Mouse (Mus musculus) stomach, postnatal 0 days (tissue): ENCODE measurements at regions not wholly inside any gene's neighbourhood (a gene's known extent, or its start where the extent isn't known, plus 50 kb on each side); places are given as distances from the start of the nearest gene placed in this dataset.

ENCODE experiments used
- ATAC-seq: fragments of 200-750 bp; cut with Nextera tagmentation; 2 replicates; pipeline ENCODE4 v1.8.0; 2017; ENCODE audit not compliant: low FRiP score, low TSS enrichment
- DNase-seq: peaks from one replicate; pipeline ENCODE4 v3.0.0-alpha.2; 2016; ENCODE audit warnings: low spot score
- H3K27ac ChIP-seq: fragments of 300-500 bp; sonication (generic); replicated peaks from 2 replicates; pipeline ENCODE4 v1.5.1; 2014; ENCODE audit warnings: mild to moderate bottlenecking, control low read depth
- H3K27me3 ChIP-seq: fragments of 300-500 bp; sonication (generic); 2 replicates; pipeline ENCODE4 v1.6.1; 2014; ENCODE audit warnings: low read length; ENCODE audit not compliant: control insufficient read depth, insufficient read depth
- H3K36me3 ChIP-seq: fragments of 300-500 bp; sonication (generic); 2 replicates; pipeline ENCODE4 v1.6.1; 2014; ENCODE audit warnings: low read length, mixed read lengths; ENCODE audit not compliant: control insufficient read depth, insufficient read depth
- H3K4me1 ChIP-seq: fragments of 300-500 bp; sonication (generic); replicated peaks from 2 replicates; pipeline ENCODE4 v1.6.1; 2014; ENCODE audit warnings: antibody characterized with exemption; ENCODE audit not compliant: control insufficient read depth, insufficient read depth
- H3K4me2 ChIP-seq: fragments of 300-500 bp; sonication (generic); replicated peaks from 2 replicates; pipeline ENCODE4 v1.6.1; 2014; ENCODE audit warnings: low read depth, mild to moderate bottlenecking, control low read depth, moderate library complexity
- H3K4me3 ChIP-seq: fragments of 300-500 bp; sonication (generic); 2 replicates; pipeline ENCODE4 v1.5.1; 2014; ENCODE audit warnings: low read depth, low read length, control low read depth
- H3K9ac ChIP-seq: fragments of 300-500 bp; sonication (generic); 2 replicates; pipeline ENCODE4 v1.6.1; 2014; ENCODE audit warnings: mild to moderate bottlenecking, low read length, control low read depth, mixed read lengths
- H3K9me3 ChIP-seq: fragments of 300-500 bp; sonication (generic); 2 replicates; pipeline ENCODE4 v1.6.1; 2016; ENCODE audit warnings: low read length; ENCODE audit not compliant: control insufficient read depth
- CTCF ChIP-seq: IDR thresholded peaks from 2 replicates; pipeline ENCODE4 v1.5.1; 2016; ENCODE audit warnings: antibody characterized with exemption, low read depth, mild to moderate bottlenecking, moderate library complexity
- EP300 ChIP-seq: optimal IDR thresholded peaks from 2 replicates; pipeline ENCODE3; 2016; ENCODE audit warnings: antibody characterized with exemption
- WGBS: fragments of 180-500 bp; shearing (Covaris S2); extraction: QIAGEN DNeasy Blood & Tissue Kit; methylation state at CpG from one replicate; pipeline ENCODE4 v1.1.7; 2014; 5-methylcytosine and 5-hydroxymethylcytosine counted together

DNA sequence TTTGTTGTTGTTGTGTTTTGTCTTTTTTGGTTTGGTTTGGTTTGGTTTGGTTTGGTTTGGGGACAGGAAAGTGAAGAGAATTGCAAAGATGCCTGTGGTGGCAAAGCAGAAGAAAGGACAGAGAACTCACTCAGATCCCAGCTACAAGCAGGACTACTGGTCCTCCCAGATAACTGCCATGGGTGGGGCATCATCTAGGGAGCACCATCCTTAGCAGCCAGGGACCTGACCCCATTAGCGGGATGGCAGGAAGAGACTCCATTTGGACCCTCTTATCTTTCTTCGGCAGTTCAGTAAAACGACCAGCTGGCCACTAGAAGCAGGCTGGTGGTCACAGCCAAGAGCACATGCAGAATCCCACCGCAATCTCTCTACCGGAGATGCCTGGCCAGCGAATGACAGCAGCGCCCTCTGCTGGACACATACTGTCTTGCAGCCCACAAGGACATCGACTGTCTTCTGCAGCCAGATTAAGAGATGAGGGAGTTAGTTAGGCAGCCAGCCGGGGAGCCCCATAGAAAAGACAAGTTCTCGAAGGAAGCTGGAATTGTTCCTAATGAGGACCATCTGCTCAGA lies 119.8 kb downstream of the Gm9195 start:
- no peaks in the 10 kb centered on the region for H3K4me1 ChIP-seq
- H3K36me3 ChIP-seq: no peaks in the 10 kb centered on the region
- peak; percentile 62 for DNase-seq
- no peaks in the 10 kb centered on the region for H3K9me3 ChIP-seq
- no peaks in the 10 kb centered on the region for H3K27me3 ChIP-seq
- no peak overlapping the region for H3K4me2 ChIP-seq
- ATAC-seq: no peak
- no peak overlapping the region for H3K27ac ChIP-seq
- TF ChIP-seq EP300 (no peak), CTCF (peak; percentile 92)
- no peak overlapping the region for H3K9ac ChIP-seq
- WGBS: 12% methylated on average over 10 of the region's 10 CpGs
- H3K4me3 ChIP-seq: no peak overlapping the region

DNA sequence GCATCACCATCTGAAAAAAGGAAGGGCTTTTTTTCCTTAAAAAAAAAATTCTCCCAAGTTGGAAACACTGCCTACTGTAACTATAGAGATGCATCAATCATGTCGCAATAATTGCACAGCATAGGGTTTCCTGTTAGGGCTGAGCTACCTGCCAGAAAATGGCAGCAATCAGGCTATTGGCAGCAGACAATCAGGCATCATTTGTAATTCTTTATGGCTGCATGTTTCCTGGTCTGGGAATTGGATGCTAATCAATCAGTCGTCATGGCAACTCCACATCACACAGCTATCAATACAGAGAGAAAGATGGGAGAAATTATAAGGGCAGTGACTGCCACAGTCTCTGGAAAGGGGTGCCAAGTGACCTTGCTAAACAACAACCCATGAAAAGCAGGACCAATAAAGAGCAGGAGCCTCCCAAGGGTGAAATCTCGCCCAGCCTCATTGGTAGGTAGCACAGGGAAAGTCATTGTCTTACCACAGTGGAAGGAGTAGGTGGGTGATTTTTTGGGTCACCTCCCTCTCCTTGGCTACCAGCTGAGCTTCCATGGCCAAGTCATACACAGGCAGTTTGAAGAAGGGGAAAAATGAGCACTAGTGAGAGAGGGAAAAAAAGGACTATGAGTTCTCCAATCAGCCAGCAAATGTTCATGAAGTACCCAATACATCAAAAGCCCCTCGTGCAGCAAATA lies 130.7 kb downstream of the Gm9195 start:
- H3K4me2 ChIP-seq: no peak overlapping the region
- no peaks in the 10 kb centered on the region for H3K36me3 ChIP-seq
- WGBS: 88% methylated on average over 4 of the region's 4 CpGs
- TF ChIP-seq EP300 (no peak), CTCF (no peak)
- H3K27me3 ChIP-seq: no peaks in the 10 kb centered on the region
- H3K9ac ChIP-seq: no peak overlapping the region
- DNase-seq: no peak
- H3K9me3 ChIP-seq: no peaks in the 10 kb centered on the region
- H3K4me3 ChIP-seq: no peak overlapping the region
- ATAC-seq: no peak
- no peak overlapping the region for H3K27ac ChIP-seq
- no peaks in the 10 kb centered on the region for H3K4me1 ChIP-seq

DNA sequence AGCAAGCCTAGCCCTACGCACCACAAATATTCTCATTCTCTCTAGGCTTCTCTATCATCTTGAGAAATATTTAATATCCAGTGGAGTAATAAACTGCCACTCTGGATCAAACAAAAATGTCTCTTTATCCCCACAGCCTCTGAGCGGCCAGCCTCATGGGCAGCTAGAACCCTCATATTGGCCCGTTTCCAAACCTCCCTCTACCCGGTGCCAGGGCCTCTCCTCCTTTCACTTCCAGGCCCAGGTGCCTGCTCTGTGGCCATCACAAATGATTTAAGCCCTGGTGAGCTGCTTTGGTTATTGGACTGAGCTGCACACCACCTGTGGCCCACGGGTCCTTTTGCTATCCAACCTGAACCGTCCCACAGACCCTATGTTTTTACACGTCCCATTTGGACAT lies 131.5 kb downstream of the Gm9195 start:
- Histone ChIP-seq H3K27ac (no peak overlapping the region), H3K9me3 (no peaks in the 10 kb centered on the region), H3K9ac (no peak overlapping the region), H3K4me1 (no peaks in the 10 kb centered on the region), H3K36me3 (no peaks in the 10 kb centered on the region), H3K27me3 (no peaks in the 10 kb centered on the region), H3K4me3 (no peak overlapping the region), H3K4me2 (no peak overlapping the region)
- TF ChIP-seq EP300 (no peak), CTCF (no peak)
- ATAC-seq: no peak
- DNase-seq: no peak
- 80% methylated on average over 7 of the region's 7 CpGs for WGBS

DNA sequence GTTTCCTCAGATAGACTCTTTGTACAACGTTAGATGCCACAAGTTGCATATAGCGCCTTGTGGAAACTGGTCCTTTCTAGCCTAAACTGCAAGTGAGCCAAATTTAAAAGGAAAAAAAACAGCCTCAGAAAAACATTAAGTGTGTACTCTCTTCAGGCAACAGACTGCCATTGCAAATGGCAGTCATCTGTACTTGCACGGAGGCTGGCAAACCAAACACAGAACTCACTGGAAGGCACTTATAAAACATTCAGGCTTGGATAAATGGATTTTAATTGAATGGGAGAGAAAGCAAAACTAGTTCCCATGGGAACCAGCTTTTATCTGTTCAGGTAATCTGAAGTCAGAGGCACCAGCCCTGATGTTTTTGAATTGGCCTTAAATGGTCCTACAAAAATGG lies 133.7 kb downstream of the Gm9195 start:
- TF ChIP-seq CTCF (no peak), EP300 (no peak)
- Histone ChIP-seq H3K9me3 (no peaks in the 10 kb centered on the region), H3K4me1 (no peaks in the 10 kb centered on the region), H3K4me3 (no peak overlapping the region), H3K9ac (no peak overlapping the region), H3K27ac (no peak overlapping the region), H3K36me3 (no peaks in the 10 kb centered on the region), H3K27me3 (no peaks in the 10 kb centered on the region), H3K4me2 (no peak overlapping the region)
- ATAC-seq (no peak), DNase-seq (no peak)
- 81% methylated on average over 3 of the region's 3 CpGs for WGBS

DNA sequence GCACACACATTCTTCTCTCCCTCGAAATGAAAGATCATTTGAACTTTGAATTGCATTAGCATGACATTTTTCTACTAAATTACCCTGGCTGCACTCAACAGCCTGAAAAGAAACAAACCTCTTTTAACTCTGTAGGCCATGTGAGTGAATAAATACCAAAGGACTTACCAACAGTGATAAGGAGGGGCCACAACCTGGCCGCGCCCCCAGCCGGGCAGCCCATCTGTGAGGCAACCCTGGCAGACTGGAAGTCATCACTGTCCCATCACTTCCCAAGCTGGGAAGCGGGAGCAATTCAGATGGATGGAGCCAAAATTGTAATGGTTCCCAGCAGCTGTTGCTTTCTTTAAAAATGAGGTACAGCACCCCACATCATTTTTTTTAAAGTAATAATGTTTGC lies 149.5 kb downstream of the Gm9195 start:
- Histone ChIP-seq H3K4me1 (no peaks in the 10 kb centered on the region), H3K9ac (no peak overlapping the region), H3K4me3 (no peak overlapping the region), H3K36me3 (no peaks in the 10 kb centered on the region), H3K9me3 (no peaks in the 10 kb centered on the region), H3K27ac (no peak overlapping the region), H3K27me3 (no peaks in the 10 kb centered on the region), H3K4me2 (no peak overlapping the region)
- ATAC-seq (no peak), DNase-seq (no peak)
- no peak for TF ChIP-seq CTCF
- no peak for TF ChIP-seq EP300
- WGBS: 44% methylated on average over 5 of the region's 5 CpGs

DNA sequence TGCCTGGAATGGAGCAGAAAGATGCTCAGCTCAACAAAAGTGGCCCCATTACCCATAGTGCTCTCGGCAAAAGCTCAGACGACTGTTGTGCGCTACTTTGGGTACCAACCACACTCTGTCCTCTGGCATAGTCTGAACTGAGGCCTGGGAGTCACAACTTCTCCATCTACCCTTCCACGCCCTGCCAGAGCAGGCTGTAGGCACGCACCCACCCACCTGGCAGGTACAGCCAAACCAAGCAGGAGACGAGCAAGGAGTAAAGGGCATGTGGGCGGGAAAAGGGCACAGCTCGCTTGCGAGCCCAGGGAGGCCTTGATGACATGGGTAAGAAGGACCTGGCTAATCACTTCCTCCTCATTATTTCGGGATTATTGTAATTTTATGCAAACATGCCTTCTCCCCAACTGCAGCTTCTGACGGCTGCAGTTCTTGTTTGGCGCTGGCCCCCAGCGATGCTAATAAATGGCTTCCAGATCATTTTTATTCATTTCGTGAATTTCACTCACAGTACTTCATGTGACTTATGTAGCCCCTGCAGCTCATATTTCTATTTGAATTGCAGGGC lies 150.0 kb downstream of the Gm9195 start:
- Histone ChIP-seq H3K27ac (no peak overlapping the region), H3K27me3 (no peaks in the 10 kb centered on the region), H3K4me3 (no peak overlapping the region), H3K9me3 (no peaks in the 10 kb centered on the region), H3K4me2 (no peak overlapping the region), H3K9ac (no peak overlapping the region), H3K36me3 (no peaks in the 10 kb centered on the region), H3K4me1 (no peaks in the 10 kb centered on the region)
- DNase-seq (no peak), ATAC-seq (no peak)
- TF ChIP-seq CTCF: no peak
- 67% methylated on average over 14 of the region's 14 CpGs for WGBS
